Mouse (Mus musculus) kidney, adult 2 months (tissue): ENCODE measurements at regions not wholly inside any gene's neighbourhood (a gene's known extent, or its start where the extent isn't known, plus 50 kb on each side); places are given as distances from the start of the nearest gene placed in this dataset.

Experiments
- CTCF ChIP-seq: fragments of 200-500 bp; conservative IDR thresholded peaks from 2 replicates; pipeline ENCODE4 v1.5.1; 2011; ENCODE audit warnings: low read depth, mild to moderate bottlenecking, control low read depth, low read length, moderate library complexity, mixed read lengths; ENCODE audit not compliant: insufficient read depth, insufficient read length
- POLR2A ChIP-seq: fragments of 200-500 bp; IDR thresholded peaks from one replicate; pipeline ENCODE4 v1.6.1; 2011; ENCODE audit warnings: low read depth, low read length, control low read depth

- no peak for TF ChIP-seq CTCF
- no peak for TF ChIP-seq POLR2A
Observed at GRCm38 (mm10) chr3:132565755-132566154, 63.9 kb upstream of the Gimd1 start.
